11 mouse cellular contexts compared by ENCODE assay signal in the genomic region with DNA sequence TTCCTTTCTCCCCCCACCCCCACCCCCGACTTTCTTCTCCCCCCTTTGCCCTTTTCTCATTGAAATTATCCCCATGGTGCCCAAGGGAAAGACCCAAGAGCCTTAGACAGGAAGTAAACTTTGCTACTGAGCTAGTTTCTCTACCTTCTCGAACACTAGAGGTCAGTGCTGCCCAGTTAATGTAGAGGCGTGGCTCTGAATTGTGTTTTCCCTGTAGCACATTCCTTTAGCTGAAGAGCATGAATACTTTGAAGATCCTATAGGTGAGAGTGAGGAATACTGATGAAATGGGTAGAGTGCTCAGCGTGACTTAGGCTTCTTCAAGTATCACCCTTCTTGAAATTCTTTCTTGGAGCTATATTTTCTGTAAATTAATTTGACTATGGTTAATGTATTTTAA. TPM values are rescaled to one million over a fixed set of nuclear protein-coding genes. Genes with fewer than 3 reads are reported as not detected.
DNase-seq lines count a peak whose midpoint lies in the region; ATAC-seq and TF ChIP-seq lines count a peak whose summit lies in the region.
"Had no signal": no experiment of that assay in that cellular context is flagged by ENCODE, and none has a peak within 500 bp of the region (broad histone marks: within the 10 kb centered on the region; RNA-seq: fewer than 3 reads in every experiment).

No protein-coding gene starts in this region.

- TF ChIP-seq CTCF in MEL (IDR thresholded peaks at IDR 0.05 in 2 of 3, conservative IDR thresholded peaks at IDR 0.05 in 1 of 3; ENCODE audit: control insufficient read depth in 1 of 3, insufficient read depth in 1 of 3, low read depth in 2 of 3, low read length in 3 of 3, poor library complexity in 1 of 3, severe bottlenecking in 1 of 3): peak in 2 of 3 experiments; percentile 19 to 28; a peak in 3 of 6 replicates

- H3K4me1 ChIP-seq in MEL (ENCODE audit: control insufficient read depth in 1 of 2, insufficient read depth in 2 of 2, low read length in 2 of 2): no peaks in the 10 kb centered on the region
- 0 out of 2 replicates have a peak, but pooled peaks cover 10% of the 10 kb centered on the region for H3K4me1 ChIP-seq in forebrain, embryonic 12.5 days
- H3K4me1 ChIP-seq: embryonic facial prominence, embryonic 13.5 days; limb, embryonic 15.5 days had no signal

- DNase-seq in cerebellum, adult 18-20 months: peak; percentile 3 to 5
- DNase-seq in cerebellum, adult 9-10 months: no peak
- no peak for DNase-seq in MEL (ENCODE audit: low read depth, low spot score)
- DNase-seq in layer of hippocampus, postnatal 25 days (ENCODE audit: extremely low spot score in 1 of 2, low spot score in 1 of 2): peak; percentile 11 to 52
- peak; percentile 23 for DNase-seq in retina, adult 2 months (ENCODE audit: low read depth, low spot score)
- DNase-seq in lung, postnatal 10 days: no peak
- no peak for DNase-seq in heart, adult 8-10 months (ENCODE audit: low spot score)

- H3K4me2 ChIP-seq in forebrain, embryonic 12.5 days: no peak overlapping the region
- H3K4me2 ChIP-seq: embryonic facial prominence, embryonic 13.5 days; limb, embryonic 15.5 days had no signal

- peak; percentile 24 for TF ChIP-seq RAD21 in MEL (IDR thresholded peaks at IDR 0.05; ENCODE audit: low read depth, low read length)

- ATAC-seq in forebrain, embryonic 12.5 days (ENCODE audit: low FRiP score): peak; percentile 53; the same call in 1 of the 2 replicates

- no peak overlapping the region for H3K27ac ChIP-seq in MEL (ENCODE audit: control insufficient read depth, low read depth, low read length)
- H3K27ac ChIP-seq in forebrain, embryonic 12.5 days: no peak overlapping the region
- H3K27ac ChIP-seq: embryonic facial prominence, embryonic 13.5 days; limb, embryonic 15.5 days had no signal

- H3K79me2 ChIP-seq in MEL (ENCODE audit: control insufficient read depth, insufficient read depth, low read length, poor library complexity): no peaks in the 10 kb centered on the region

- 4% methylated on average over 4 of the region's 4 CpGs for WGBS in forebrain, embryonic 12.5 days

- TF ChIP-seq POLR2A in MEL (IDR thresholded peaks at IDR 0.05; ENCODE audit: control insufficient read depth in 1 of 2, insufficient read depth in 1 of 2, low read depth in 1 of 2, low read length in 2 of 2, poor library complexity in 1 of 2): no peak

- H3K4me3 ChIP-seq in MEL (ENCODE audit: control insufficient read depth in 1 of 2, insufficient read depth in 1 of 2, low read depth in 2 of 2, low read length in 2 of 2): no peak overlapping the region
- H3K4me3 ChIP-seq in forebrain, embryonic 12.5 days (replicated peaks): no peak overlapping the region
- H3K4me3 ChIP-seq: embryonic facial prominence, embryonic 13.5 days; limb, embryonic 15.5 days had no signal

- no peaks in the 10 kb centered on the region for H3K9me3 ChIP-seq in MEL (replicated peaks; ENCODE audit: insufficient read depth, low read length)
- H3K9me3 ChIP-seq in forebrain, embryonic 12.5 days: no peaks in the 10 kb centered on the region
- H3K9me3 ChIP-seq: embryonic facial prominence, embryonic 13.5 days; limb, embryonic 15.5 days had no signal

- H3K27me3 ChIP-seq in MEL (ENCODE audit: control insufficient read depth in 1 of 2, insufficient read depth in 2 of 2, low read length in 2 of 2): no peaks in the 10 kb centered on the region
- H3K27me3 ChIP-seq in forebrain, embryonic 12.5 days: no peaks in the 10 kb centered on the region
- H3K27me3 ChIP-seq: embryonic facial prominence, embryonic 13.5 days; limb, embryonic 15.5 days had no signal

- H3K9ac ChIP-seq in MEL (ENCODE audit: control insufficient read depth, low read depth, low read length, poor library complexity, severe bottlenecking): no peak overlapping the region
- H3K9ac ChIP-seq in forebrain, embryonic 12.5 days: no peak overlapping the region
- H3K9ac ChIP-seq: embryonic facial prominence, embryonic 13.5 days; limb, embryonic 15.5 days had no signal

- no peak for TF ChIP-seq EP300 in MEL (IDR thresholded peaks at IDR 0.05; ENCODE audit: low read depth in 1 of 2, low read length in 2 of 2)

- no peaks in the 10 kb centered on the region for H3K36me3 ChIP-seq in MEL (ENCODE audit: control insufficient read depth in 1 of 2, insufficient read depth in 2 of 2, low read length in 2 of 2)
- H3K36me3 ChIP-seq in forebrain, embryonic 12.5 days (replicated peaks): no peaks in the 10 kb centered on the region
- H3K36me3 ChIP-seq: embryonic facial prominence, embryonic 13.5 days; limb, embryonic 15.5 days had no signal

TF ChIP-seq in MEL, 35 proteins besides CTCF, POLR2A, EP300 and RAD21:
- no peak for TF ChIP-seq ZNF384 (IDR thresholded peaks at IDR 0.05; ENCODE audit: low read depth, low read length)
- TF ChIP-seq ZC3H11A (IDR thresholded peaks at IDR 0.05; ENCODE audit: low read depth, low read length): peak; percentile 54

RNA-seq across cellular contexts. Expression of a gene that starts 1.6 kb away (rescaled TPM):
- not detected in 2 replicates for total RNA-seq in MEL (2012; rRNA removed)
- polyA plus RNA-seq in MEL (2012; ENCODE audit: insufficient read depth in 1 of 2, insufficient read length in 2 of 2, low read depth in 1 of 2, low replicate concordance in 2 of 2, missing spikeins in 1 of 2): not detected
- 0.22 and 0.26 TPM in 2 replicates for polyA plus RNA-seq in forebrain, embryonic 12.5 days (2016; fragmentation: Nextera tagmentation; extraction: Ambion mirVana)
- 10 to 100 TPM; 17.8 to 23.2 TPM for total RNA-seq in layer of hippocampus, postnatal 25 days (2021)
- total RNA-seq in heart, adult 8-10 months (2022): under 1 TPM; 0.44 to 0.79 (median 0.57) TPM
- polyA plus RNA-seq: C2C12 had no signal

Comparison
In these comparisons a context has a peak if more than half of its experiments do, and no peak if none do; other contexts are left out.
1. DNase-seq: peak in cerebellum, adult 18-20 months (2 of 2), layer of hippocampus, postnatal 25 days (2 of 2) and retina, adult 2 months (single experiment); none in cerebellum, adult 9-10 months (single experiment), MEL (single experiment), lung, postnatal 10 days (single experiment) and heart, adult 8-10 months (single experiment).
2. RNA of a gene that starts 1.6 kb away (total RNA-seq): 17.8 to 23.2 TPM in layer of hippocampus, postnatal 25 days; 0.44 to 0.79 TPM in heart, adult 8-10 months and not detected in MEL; every median in the first group is over 10 times any median in the second.